Mouse (Mus musculus): Measurements from ENCODE around the gene Slc2a1. TPM values are rescaled to one million over a fixed set of nuclear protein-coding genes. Genes with fewer than 3 reads are reported as not detected.

The Slc2a1 gene
- total RNA-seq, 2 experiments from 2014 or later: 0.38 to 1.4 TPM

DNA sequence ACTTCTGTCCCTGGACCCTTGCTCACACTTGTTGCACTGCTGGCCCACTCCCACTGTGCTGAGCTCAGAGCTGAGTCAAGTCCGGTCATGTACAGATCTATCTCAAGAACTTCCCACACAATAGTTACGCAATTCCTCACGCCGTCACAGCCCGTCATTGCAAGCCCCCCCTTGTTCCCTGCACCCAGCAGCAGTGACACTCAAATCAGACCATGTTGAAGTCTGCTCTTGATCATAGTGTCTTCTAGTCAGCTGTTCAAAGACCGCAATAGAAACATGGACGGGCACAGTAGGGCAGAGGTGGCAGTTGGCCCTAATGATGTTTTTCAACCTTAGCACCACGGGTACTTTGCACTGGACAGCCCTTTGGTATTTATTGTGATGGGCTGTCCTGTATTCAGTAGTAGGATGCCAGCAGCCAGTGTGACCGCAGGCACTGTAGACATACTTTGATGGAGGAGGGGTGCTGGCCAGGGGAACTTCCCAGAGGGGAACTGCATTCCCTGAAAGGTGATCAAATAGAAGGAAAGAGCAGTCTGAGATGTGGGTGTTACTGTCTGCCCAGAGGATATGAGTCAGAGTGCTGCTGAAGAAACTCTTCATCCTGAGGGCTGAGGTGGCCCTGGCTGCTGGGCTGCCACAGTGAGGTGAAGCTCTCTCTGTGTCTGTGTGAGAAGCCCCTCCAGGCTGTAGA is 17.2 kb downstream of the Slc2a1 start:
- ATAC-seq (replicated peaks; ENCODE audit: low FRiP score, poor library complexity, severe bottlenecking): no peak

DNA sequence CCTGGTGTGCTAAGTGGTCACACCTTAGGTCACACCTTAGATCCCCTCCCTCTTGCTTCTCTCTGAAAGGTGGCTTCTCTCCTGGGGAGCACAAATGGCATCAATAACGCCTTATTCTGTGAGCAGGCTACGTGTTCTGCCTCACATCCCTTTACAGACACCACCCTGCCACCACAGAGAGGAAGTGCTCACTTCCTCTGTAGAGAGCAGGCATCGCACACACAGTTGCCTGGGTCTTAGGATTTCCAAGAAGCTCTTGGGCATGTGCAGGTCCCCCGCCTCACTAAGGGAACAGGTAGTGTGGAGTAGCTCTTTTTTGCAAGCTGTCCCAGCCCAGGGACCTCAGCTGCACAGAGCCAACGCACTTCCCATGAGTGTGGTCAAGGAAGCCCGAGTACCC is 18.7 kb downstream of the Slc2a1 start:
- no peak for ATAC-seq (replicated peaks; ENCODE audit: low FRiP score, poor library complexity, severe bottlenecking)

- ATAC-seq (replicated peaks; ENCODE audit: low FRiP score, poor library complexity, severe bottlenecking): no peak
Observed at GRCm38 (mm10) chr4:119128547-119128946, 20.0 kb downstream of the Slc2a1 start.

DNA sequence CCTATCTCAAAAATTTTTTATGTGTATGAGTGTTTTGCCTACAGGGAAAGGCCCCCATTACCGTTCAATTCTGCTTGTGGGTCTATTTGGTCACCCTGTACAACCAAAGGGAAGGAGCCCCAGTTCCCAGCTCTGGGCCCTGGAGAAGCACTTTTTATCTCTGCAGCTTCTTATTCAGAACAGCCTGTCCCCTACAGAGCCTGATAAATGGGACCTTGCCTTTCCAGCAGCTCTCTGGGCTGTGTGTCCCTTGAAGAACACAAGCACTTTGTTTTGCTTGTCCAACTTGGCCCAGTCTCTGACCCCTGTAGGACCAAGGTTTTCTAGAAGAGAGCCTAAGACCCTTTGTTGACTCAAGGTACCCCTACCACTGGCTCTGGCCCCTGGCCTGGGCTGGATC is 20.6 kb downstream of the Slc2a1 start:
- ATAC-seq (replicated peaks; ENCODE audit: low FRiP score, poor library complexity, severe bottlenecking): no peak

GRCm38 (mm10) chr4:119131189-119131910 is 22.8 kb downstream of the Slc2a1 start:
- ATAC-seq (replicated peaks; ENCODE audit: low FRiP score, poor library complexity, severe bottlenecking): no peak

GRCm38 (mm10) chr4:119133306-119133705 is 24.8 kb downstream of the Slc2a1 start:
- ATAC-seq (replicated peaks; ENCODE audit: low FRiP score, poor library complexity, severe bottlenecking): no peak

GRCm38 (mm10) chr4:119133860-119134259 is 25.3 kb downstream of the Slc2a1 start:
- ATAC-seq (replicated peaks; ENCODE audit: low FRiP score, poor library complexity, severe bottlenecking): no peak

DNA sequence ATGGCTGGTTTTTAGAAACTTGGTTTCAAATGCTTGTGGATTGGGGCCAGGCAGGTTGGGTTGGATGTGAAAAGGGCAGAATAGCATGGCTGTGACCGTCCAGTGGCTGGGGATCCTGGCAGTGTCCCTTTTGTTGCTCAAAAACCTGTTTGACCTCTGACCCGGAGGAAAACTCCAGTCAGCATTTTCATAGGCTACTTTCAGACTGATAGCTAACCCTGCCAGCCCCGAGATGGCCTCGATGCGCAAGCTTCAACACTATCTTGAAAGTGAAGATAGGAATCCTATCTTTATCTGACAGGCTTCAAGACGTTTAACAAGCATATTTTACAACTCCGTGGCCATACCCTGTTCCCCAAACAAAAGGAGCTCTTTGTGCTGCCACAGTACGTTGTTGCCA is 28.8 kb downstream of the Slc2a1 start:
- ATAC-seq (replicated peaks; ENCODE audit: low FRiP score, poor library complexity, severe bottlenecking): no peak

GRCm38 (mm10) chr4:119138171-119138570 is 29.7 kb downstream of the Slc2a1 start:
- no peak for ATAC-seq (replicated peaks; ENCODE audit: low FRiP score, poor library complexity, severe bottlenecking)

DNA sequence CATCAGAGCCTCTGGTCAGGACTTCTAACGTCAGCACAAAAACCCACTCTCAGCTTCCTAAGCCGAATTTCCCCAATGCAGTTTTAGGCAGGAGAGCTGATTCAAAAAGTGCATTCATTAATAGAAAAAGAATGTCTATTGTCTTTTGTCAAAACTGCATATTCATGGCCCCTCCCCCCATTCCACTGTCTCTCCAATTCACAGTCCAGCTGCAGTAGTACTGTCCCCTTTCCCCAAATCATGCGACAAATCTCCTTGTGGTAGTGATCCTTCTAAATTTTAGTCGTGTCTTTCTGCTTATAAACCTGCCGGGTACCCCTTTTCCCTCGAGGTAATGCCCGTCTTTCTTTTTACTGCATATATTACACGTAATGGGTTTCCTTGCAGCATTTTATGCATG is 30.3 kb downstream of the Slc2a1 start:
- no peak for ATAC-seq (replicated peaks; ENCODE audit: low FRiP score, poor library complexity, severe bottlenecking)

DNA sequence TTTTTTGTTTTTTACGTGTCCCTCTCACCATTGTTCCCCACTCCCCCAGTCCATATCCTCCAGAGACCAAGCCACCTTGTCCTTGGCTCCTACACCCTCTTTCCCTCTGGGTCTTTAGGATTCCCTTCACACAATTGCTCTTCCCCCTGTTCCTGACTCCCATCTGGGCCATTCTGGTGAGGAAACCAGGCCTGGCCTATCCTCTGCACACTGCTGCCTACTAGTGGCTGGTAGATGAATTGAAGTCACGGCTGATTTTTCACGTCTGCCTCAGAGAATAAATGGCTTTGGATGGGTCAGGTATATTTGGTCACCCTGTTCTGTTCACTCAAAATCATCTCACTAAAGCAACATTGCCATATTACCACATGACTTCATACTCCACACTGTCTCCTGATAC is 31.6 kb downstream of the Slc2a1 start:
- peak; percentile 54; the same call in 1 of the 2 replicates for ATAC-seq (replicated peaks; ENCODE audit: low FRiP score, poor library complexity, severe bottlenecking)

DNA sequence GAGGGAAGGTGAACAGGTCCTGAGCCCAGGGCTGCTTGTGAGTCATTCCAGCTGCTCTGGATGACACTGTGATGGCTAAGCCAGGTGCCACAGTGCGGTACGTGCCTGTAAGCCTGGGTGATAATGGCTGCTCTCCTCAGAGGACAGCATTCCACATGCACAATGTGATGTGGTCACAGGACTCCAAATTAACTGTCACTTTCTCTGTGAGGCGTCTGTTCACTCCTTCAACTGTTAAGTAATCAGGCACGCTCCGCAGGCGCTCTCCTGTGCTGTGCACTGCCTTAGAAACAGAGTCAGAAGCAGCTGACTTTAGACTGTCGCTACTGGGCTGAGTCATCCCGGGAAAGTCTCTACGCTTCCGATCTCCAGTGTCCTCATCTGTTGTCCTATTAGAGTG is 32.7 kb downstream of the Slc2a1 start:
- no peak for ATAC-seq (replicated peaks; ENCODE audit: low FRiP score, poor library complexity, severe bottlenecking)

DNA sequence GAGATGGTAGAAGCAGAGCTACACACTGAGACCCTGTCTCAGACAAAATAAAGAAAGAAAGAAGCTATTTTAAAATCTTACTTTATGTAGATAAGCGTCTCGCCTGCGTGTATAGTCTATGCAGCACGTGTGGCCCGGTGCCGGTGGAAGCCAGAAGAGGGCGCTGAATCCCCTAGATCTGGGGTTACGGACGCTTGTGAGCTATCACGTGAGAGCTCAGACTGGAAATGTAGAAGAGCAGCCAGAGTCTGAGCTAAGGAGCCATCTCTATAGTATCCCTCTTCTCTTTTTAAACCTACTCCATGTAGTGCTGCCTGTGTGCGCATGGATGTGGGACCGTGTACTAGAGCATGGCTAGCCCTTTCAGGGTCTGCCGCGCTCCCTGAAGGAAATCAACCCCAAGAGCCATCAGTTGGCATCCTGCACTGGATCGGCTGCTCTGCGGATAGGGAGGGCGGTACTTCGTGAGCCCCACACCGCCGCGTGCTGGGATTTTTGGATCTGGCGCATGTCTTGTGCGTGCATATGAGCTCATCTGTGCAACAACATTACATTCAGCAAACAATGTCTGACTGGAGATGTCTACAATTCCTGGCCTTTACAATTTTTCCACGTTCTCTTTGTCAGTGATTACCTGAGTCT is 33.8 kb downstream of the Slc2a1 start:
- ATAC-seq (replicated peaks; ENCODE audit: low FRiP score, poor library complexity, severe bottlenecking): no peak

GRCm38 (mm10) chr4:119146816-119147215 is 38.3 kb downstream of the Slc2a1 start:
- no peak for ATAC-seq (replicated peaks; ENCODE audit: low FRiP score, poor library complexity, severe bottlenecking)

GRCm38 (mm10) chr4:119147347-119147746 is 38.8 kb downstream of the Slc2a1 start:
- ATAC-seq (replicated peaks; ENCODE audit: low FRiP score, poor library complexity, severe bottlenecking): no peak

DNA sequence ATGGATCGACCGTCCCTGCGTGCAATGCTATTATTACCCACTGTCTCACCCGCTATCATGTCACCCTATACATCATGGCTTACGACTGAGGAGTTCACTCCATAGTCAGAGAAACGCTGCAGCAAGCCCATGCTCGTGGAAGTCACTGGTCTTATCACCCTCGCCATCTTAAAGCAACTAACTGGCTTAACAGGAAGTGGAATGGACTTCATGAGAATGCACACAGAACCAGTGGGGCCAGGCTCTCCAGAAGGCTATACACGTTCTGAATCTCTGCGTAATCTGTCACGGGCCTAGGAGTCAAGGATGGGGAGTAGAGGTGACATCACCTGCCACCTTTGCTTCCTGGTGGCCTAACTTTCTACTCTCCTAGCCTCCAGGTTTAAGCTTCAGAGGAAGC is 40.2 kb downstream of the Slc2a1 start:
- ATAC-seq (replicated peaks; ENCODE audit: low FRiP score, poor library complexity, severe bottlenecking): no peak

DNA sequence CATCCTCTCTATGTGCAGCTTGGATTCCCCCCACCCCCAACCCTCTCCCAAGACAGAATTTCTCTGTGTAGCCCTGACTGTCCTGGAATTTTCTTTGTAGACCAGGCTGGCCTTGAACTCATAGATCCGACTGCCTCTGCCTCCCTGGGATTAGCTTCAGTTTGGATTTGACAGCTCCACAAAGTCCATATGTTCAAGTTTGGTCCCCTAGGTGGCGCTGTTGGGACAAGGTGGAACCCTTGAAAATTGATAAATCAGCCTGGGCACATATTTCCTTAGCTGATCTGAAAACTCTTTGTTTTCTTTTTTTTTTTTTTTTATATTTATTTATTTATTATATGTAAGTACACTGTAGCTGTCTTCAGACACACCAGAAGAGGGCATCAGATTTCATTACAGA is 48.7 kb downstream of the Slc2a1 start:
- ATAC-seq (replicated peaks; ENCODE audit: low FRiP score, poor library complexity, severe bottlenecking): peak; percentile 83

- ATAC-seq (replicated peaks; ENCODE audit: low FRiP score, poor library complexity, severe bottlenecking): no peak
Observed at GRCm38 (mm10) chr4:119157891-119158290, 49.4 kb downstream of the Slc2a1 start.

DNA sequence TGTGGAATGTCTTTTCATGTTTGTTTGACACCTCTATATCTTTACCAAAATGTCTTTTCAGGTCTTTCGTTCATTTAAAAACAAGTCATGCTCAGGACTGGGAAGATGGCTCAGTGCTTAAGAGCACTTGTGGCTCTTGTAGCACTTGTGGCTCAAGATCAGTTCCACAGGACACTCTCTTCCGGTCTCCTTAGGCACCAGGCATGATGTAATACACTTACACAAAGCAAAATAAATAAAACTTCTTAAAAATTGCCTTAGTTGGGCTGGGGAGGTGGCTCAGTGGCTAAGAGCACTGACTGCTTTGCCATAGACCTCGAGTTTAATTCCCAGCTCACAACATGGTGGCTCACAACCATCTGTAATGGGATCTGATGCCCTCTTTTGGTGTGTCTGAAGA is 52.8 kb downstream of the Slc2a1 start:
- no peak for ATAC-seq (replicated peaks; ENCODE audit: low FRiP score, poor library complexity, severe bottlenecking)

DNA sequence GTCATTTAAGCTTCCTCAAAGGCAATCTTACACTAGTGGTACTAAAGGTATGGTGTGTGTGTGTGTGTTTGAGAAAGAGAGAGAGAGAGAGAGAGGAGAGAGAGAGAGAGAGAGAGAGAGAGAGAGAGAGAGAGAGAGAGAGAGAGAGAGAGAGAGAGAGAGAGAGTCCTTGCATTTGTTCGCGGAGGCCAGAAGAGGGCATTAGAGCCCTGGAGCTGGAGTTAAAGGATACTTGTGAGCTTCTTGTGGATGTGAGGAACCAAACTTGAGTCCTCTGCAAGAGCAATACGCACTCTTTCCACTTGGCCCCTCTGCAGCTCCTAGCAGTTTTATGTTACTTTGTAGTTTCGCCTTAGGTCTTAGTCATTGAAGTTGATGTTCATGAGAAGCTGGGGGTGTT is 54.5 kb downstream of the Slc2a1 start:
- ATAC-seq (replicated peaks; ENCODE audit: low FRiP score, poor library complexity, severe bottlenecking): no peak

GRCm38 (mm10) chr4:119165916-119166315 is 57.4 kb downstream of the Slc2a1 start:
- ATAC-seq (replicated peaks; ENCODE audit: low FRiP score, poor library complexity, severe bottlenecking): no peak
